Mouse (Mus musculus) cerebellum, adult 2 months (tissue): ENCODE data around the gene Mid1.
"Not testable (repeated sequence)": the region's sequence is repeated elsewhere in the genome, so short reads cannot be mapped to it uniquely, and the experiment has no call there.

Source experiments
- CTCF ChIP-seq: fragments of 200-500 bp; IDR thresholded peaks from 2 replicates; pipeline ENCODE4 v1.5.1; 2011; ENCODE audit warnings: low read depth, mild to moderate bottlenecking, control low read depth, low read length, moderate library complexity, borderline replicate concordance; ENCODE audit not compliant: insufficient read depth
- POLR2A ChIP-seq: fragments of 200-500 bp; IDR thresholded peaks from 2 replicates; pipeline ENCODE4 v1.6.1; 2011; ENCODE audit warnings: low read length, control low read depth, borderline replicate concordance; ENCODE audit not compliant: insufficient read depth

DNA sequence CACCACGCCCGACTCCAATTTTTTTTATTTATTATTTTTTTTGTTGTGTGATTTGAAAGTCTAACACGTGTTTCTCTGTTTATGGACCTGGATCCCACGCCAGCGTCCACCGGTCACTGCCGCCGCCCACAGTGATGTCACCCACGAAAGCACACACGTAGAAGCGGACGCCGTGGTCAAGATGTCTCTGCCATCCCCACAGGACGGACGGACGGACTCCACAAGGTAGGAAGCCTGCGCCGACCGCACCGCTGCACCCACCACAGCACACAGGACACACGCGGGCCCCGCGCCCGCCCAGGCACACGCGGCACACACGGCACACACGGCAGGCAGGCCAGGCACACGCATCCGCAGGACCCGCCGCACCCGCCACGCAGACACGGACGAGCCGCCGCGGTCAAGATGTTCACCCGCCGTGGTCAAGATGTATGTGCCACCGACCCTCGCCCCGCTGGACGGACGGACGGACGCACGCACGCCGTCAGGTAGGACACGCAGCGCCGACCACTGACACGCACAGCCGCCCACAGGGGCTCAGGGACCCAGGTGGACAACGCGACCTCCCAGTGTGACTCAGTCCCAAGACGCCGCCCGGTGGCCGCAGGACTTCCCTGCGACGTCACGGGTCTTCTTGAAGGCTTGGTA, 333.7 kb downstream of the Mid1 start:
- TF ChIP-seq POLR2A, CTCF: not testable (repeated sequence)
